Mouse (Mus musculus) layer of hippocampus, postnatal 25 days (tissue): Measurements from ENCODE around the gene Lmo7. TPM values are rescaled to one million over a fixed set of nuclear protein-coding genes. Genes with fewer than 3 reads are reported as not detected.

ENCODE experiments used
- DNase-seq, 2 experiments: peaks; one replicate each; pipeline ENCODE4 v3.0.0; 2022; ENCODE audit warnings: mixed read lengths in 2 of 2, low spot score in 1 of 2; ENCODE audit errors: extremely low spot score in 1 of 2
- total RNA-seq, 2 experiments: library from RNA; stranded (reverse); gene quantifications; 2 replicates each; pipeline ENCODE4 v1.2.3; 2021

Gene Lmo7
- total RNA-seq, 2 experiments from 2014 or later: 109 to 136 TPM

DNA sequence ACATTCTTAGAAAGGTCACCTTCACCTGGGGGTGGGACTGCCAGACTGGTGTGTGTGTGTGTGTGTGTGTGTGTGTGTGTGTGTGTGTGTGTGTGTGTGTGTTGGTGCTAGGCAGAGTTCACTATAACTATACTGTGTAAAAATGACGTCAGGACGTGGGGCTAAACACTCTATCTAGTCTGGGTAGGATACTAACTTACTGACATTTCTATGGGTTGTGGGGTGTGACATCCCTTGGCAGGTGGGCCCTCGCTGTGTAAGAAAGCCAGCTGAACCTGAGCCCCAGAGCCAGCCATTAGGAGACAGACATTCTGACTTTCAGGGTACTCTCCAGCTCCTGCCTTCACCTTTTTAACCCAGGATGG is 47.4 kb downstream of the Lmo7 start:
- no peak for DNase-seq

DNA sequence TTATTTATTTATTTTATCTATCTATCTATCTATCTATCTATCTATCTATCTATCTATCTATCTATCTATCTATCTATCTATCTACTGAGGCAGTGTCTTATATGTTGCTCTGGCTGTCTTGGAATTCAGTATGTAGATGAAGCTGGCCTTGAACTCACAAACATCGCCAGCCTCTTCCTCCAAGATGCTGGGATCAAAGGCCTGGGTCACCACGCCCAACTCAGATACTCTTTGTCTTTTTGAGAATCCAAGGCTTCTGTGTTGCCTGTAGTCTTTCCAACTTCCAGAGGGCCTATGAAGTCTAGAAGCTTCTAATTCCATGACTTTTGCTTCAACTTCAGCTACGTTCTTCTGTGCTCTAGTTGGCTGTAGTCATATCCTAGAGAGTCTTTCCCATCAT is 48.7 kb downstream of the Lmo7 start:
- no peak for DNase-seq

DNA sequence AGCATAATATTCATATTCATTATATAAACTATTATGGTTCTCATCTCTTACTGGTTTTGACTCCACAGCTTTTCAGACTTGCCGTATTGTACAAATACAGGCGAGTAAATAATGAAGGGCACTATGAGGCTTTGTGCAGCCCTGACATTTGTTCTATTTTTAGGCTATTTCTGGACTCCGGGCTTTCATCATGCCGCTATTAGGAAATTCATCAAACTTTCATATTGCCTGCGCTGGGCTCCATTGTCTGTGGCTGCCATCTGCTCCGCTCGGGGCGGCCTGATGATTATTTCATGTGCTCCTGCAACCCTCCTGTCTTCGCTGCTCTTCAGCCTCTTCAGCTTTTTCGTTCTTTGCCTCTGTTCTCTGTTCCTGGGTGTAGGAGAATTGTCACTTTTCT is 50.3 kb downstream of the Lmo7 start:
- no peak for DNase-seq

DNA sequence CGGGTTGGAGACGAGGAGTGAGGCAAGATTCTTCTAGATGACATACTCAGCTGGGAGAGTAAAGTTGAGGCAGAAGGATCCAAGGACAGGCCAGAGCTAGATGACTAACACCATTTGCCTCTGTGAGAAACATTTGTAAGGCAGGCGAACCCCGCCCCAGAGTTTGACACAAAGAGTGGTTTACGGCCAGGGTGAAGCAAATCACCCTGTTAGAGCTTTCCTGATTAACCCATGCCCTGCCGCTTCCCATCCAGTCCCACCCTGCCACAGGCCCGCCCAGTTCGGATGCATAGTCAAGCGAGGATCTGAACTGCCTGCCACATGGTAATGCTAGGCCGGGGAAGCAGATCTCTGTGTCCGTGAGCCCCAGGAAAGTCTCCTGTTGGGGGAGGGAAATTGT is 51.5 kb downstream of the Lmo7 start:
- DNase-seq: no peak

DNA sequence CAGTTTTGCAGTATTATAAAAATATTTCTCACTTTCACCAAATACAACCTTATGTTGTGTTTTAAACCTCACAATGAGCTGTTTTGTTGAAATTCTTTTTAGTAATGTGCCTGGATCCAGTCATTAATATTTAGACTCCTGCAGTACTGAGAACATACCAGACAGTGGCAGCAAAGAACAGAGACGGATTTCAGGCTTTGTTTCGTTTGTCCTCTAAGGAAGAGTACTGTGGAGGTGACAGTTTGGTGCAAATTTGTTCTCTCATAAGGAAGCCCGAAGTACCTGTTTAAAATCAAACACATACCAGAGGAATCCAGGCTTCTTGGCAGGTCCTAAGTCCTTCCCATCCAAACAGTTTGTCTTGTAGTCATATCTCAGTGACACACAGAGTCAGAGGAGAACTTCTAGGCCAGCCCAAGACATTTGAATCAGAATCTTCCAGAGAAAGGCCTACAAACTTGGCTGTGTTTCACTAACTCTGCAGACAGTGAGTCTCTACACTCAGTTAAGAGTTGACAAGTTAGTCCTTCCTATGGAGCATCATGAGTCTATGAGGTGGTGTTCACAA is 52.3 kb downstream of the Lmo7 start:
- DNase-seq: peak in 1 of 2 experiments; percentile 43

DNA sequence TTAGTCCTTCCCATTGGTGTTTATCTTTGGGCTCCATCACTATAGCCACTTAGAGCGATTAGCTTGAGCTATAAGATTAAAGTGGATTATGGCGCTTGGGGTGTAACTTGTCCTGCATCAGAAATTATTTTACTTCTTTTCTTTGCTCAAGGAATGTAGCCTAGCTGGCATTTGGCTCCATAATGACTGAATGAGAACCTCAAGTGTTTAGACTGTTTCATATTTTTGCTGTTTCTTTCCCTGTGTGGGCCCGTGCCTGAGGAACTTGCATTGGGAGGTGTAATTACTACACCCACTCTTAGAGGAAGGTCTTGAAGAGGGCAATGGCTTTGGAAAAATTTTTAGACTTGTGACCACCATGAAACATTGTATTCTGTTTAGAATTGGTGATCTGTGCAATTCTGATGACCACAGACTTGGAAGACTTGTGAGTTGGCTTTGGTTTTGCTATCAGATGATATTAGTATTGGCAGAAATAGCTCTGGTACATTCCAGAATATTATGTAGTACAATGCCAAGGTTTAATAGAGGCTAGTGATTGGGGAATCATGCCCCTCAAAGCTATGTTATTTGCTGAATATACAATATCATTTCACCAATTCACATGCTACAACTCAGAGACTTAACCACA is 54.7 kb downstream of the Lmo7 start:
- DNase-seq: no peak

DNA sequence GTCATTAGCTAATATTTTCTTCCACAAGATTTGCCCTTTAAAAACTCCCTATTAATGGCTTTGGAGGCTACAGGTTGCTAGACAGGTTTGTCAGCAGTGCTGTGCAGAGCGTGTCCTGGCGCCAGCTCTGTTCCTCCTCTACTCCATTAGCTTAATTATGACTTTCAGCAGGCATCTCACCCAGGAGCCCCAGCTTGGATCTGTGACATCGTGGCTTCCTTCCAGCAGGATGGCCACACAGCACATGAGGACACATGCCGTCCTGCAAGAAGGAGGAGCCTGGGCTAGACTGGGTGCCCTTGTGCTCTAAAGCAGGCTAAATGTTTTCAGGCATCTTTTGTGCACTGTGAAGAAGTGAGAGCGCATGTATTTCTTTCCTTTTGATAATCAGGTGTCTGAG is 58.1 kb downstream of the Lmo7 start:
- DNase-seq: no peak

DNA sequence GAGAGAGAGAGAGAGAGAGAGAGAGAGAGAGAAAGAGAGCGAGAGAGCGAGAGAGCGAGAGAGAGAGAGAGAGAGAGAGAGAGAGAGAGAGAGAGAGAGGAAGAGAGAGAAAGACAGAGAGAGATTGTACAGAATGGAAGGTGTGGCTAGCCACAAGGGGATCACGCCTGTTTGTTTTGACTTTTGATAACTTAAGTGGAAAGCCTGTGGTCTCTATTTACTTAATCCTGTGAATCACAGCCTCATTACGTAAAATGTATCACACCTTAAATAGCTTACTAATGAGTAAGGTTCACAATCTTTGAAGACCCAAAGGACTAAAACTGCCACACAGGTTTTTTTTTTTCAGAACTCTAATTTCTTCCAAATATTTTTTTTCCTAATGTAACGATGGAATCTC is 58.7 kb downstream of the Lmo7 start:
- no peak for DNase-seq

DNA sequence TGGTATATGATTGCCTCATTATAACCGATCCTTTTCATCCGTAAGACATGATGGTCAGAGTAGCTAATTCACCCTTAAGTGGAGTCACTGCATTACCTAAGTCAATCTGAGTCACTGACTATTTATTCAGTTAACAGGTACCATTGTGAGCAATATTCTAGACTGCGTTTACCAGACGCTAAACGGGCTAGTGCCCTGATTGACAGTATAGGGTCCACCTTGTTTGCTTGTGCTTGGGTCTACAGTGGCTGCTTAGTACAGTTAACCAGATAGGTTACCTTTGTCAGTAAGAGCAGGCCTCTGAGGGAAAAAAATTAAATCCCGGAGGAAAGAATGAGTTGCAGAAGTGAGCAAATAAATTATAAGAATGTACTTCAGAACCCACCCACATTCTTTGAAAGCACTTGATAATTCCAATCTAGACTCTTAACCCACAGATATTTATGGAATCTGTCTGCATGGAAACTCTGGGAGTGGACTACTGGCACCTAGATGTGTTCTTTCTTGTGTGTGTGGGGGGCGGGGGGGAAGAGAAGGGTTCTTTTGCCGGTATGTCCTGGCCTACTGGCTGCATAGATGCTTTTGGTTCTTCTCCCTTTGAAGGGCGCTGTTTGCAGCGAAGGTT is 64.9 kb downstream of the Lmo7 start:
- no peak for DNase-seq

DNA sequence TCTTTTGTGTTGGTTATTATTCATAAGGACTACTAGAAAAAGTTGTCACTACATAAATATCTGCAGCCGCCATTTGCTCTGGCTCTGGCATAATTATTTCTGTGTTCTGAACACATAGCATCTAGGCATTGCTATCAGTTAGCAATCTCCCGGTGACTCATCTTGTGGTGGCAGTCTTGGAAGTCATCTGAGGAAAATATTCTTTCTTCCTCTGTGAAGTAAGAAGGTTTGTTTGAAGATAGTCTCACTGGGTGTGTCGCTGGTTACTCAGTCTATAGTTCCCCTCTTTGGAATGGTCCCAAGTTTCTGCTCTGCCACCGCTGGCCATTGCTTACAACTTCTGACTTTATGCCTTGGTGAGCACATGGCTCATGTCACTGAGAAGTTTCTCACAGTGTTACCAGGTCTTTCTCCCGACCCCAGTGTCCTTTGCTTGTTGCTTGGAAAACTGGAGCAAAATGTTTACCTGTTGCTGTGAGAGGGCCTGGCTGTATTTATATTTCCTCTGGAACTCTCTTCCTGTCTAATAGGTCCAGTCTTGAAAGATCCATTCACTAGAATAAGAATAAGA is 68.3 kb downstream of the Lmo7 start:
- no peak for DNase-seq

DNA sequence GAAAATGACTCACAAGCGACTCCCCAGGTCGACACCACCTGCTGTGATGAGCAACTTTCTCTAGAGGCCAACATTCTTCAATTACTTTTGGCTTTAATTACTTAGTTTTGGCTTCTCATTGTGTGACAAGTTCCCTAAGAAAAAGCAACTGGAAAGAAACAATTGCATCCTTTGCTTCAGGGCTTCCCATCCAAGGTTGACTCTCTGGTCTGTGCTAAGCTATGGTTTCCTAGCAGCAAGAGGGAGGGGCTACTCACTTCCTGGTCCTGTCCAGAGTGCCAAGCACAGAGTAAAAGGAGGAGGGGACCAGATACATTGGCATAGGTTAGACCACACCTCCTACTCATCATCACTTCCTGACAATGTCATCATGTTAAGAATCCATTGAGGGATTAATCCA is 69.0 kb downstream of the Lmo7 start:
- DNase-seq: no peak

DNA sequence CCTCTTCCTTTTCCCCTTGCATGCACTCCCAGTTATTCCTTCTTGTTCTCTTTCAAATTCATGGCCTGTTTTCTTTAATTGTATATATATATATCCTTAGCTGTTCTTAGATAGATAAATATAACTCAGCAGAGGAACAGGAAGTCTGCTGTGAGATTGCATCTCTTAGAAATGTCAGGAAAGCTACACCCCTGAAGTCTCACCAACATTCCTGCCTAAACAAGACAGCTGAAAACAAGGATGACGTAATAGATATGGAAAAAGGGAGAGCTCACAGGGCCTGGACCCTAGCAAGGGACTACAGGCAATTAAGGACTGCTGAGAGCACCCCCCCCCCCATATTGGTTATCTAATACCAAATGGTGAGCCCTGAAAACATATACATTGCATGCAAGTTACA is 71.9 kb downstream of the Lmo7 start:
- DNase-seq: no peak

DNA sequence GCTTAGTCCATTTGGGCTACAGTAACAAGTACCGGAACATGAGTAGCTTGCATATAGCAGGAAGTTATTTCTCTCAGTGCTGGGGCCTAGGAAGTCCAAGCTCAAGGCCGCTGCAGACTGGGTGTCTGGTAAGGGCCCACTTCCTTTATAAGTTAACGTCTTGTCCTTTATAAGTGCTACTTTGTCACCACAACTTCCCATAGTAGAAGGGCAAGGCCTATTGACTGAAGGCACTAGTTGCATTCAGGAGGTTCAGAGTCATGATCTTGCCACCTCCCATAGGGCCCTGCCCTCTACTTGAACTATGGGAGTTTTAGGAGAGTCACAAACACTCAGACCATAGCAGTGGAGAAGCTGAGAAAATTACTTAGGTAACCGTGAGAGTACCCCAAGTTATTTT is 74.4 kb downstream of the Lmo7 start:
- no peak for DNase-seq

DNA sequence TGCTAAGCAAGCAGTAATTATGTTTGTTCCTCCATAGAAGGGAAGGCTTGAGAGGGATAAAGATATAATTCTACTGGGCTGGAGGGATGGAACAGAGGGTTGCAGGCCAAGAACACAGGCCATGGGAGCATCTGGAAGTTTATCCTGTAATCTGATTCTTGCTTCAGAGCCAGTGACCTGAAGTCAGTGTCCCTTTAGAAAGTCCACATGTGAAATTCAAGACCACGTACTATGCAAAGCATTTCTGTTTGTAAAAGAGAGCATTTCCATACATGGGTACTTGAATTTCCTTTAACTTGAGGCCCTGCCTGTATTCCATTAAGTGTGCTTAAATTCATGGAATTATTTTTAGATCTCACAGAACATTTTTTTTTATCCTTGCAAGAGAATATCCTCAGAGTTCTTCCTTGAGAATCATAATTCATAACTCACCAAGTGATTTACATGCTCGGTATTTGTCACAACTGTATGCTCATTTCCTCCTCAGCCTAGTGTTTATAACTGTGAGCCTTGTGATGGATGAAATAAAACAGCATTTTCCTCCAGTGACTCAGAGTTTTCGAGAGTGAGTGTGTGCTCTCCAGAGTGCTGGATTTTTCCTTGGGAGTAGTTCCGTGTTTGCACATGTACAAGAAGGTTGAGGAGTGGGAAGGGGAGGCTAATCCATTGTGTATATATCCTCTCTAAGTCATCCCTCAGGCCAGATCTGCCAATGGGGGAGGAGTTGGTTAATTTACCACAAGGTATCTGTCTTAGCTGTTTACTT is 75.0 kb downstream of the Lmo7 start:
- no peak for DNase-seq

DNA sequence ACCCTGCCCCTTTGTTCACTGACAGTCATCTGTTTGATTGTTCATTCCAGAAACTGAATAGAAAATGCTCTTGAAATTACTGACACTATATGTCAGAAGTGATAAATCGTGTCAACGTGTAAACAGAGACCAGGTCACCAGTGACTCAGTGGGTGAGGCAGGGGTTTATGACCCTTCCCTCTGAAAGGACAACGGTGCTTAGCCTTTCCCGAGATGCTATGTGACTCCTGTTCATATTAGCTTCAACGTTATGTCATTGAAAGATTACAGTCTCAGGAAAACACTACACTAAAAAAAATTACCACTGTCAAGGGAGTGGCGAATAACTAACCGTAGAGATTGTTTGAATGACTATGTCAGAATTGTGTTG is 75.6 kb downstream of the Lmo7 start:
- DNase-seq: no peak

DNA sequence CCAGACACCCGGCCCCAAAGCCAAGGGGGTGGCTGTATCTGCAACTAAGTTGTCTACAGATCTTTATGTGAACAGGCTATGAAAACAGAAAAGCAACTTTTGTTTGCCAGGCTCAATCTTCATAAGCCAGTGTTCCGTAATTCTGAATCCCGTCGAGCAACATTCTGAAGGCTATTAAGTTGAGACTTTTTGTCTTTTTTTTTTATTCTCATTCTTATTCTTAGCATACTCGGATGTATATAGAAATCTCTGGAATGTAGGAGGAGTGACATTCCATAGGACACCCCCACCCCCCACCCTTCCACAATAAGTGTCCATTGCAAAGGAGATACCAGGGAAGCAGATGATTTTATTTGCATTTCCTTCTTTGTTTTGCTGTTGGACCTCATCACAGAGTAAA is 76.3 kb downstream of the Lmo7 start:
- no peak for DNase-seq

DNA sequence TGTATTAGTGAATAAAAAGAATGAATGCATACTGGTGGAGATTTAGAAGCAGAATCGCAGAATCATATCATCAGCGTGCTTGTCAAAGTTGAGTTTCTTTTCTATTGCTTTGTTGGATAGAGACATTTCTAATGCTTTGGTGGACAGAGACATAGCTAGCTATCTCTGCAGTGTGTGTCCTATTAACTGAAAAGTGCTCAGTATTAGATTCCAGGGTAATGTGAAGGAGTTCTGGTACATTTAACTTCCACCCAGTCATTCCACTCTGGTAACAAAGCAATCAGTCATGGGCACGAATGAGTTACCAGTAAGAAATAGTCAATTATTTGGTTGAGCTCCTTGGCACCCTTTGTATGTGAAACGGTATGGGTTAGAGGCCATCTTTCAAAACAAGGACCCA is 76.8 kb downstream of the Lmo7 start:
- no peak for DNase-seq

DNA sequence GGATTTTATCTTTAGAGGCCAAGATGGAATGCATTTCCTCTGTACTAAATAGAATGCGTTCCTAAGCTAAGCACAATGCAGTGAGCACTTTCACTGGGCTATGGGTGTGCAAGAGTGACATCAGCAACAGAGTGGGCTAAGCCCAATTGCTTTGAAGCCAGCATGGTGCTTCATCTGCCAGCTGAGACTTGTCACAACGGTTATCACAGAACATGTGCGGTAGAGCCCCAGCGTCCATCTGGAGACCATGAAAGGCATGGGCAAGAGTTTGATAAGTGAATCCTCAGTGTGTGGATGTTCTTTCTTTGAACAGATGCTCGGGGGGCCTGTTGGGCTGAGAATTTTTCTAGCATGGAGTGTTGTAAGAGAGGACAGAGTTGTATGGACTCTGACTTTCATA is 86.7 kb downstream of the Lmo7 start:
- no peak for DNase-seq

DNA sequence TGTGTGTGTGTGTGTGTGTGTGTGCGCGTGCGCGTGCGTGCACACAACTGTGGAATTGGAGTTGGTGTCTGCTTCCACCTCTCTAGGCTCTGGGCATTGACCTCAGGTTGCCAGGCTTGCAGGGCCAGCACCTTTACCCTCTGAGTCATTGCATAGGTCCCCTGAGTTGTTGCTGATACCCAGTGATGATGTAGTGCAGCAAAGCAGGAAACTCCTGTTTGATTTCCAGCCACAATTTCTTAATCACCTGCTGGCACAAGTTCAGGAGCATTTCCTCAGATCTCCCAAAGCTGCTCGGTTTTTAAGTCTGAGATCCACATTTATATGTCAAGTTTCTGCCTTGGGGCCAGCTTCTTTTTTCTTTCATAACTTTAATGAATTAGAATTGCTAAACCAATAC is 92.6 kb downstream of the Lmo7 start:
- DNase-seq: no peak

DNA sequence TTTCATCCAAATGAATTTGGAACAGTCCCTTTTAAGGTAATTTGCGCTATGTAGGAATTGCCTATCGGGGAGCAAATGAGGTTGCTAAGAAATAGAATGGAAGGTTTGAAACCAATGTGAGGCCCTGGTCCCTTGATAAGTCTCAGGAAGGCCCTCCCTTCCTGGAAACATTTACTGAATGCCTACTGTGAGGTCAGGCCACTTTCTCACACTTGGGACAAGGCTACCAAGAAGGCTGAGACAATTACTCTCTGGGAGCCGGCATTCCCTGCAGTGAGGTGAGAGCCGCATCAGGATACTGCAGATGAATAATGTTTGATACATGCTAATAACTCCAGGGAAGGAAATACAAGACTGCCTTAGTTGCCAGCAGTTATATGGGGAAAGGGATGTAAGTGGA is 93.1 kb downstream of the Lmo7 start:
- DNase-seq: no peak

DNA sequence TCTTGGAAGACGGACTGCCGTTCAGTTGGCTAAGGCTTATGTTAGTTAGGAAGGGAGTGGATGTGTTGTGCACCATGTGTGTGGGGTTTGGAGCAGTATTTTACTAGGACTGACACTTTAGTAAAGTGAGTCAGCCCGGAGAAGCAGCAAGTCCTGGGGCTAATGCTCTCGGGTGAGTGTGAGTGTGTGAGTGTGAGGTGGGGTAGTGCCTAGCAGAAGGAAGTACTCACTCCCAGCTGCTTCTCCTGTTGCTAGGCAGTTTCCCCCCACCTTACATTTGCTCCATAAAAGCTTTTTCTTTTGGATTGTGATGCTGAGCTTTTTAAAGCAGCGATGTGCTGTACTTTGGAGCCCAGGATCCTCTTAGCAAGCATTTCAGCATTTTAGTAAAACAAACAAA is 99.9 kb downstream of the Lmo7 start:
- DNase-seq: no peak
